Mouse (Mus musculus) embryonic facial prominence, embryonic 14.5 days (tissue): ENCODE results near the gene Aurka. TPM values are rescaled to one million over a fixed set of nuclear protein-coding genes. Genes with fewer than 3 reads are reported as not detected.

ENCODE experiments used
- ATAC-seq: fragments of 200-750 bp; cut with Nextera tagmentation; 2 replicates; pipeline ENCODE4 v1.8.0; 2017; ENCODE audit warnings: low read depth, moderate number of reproducible peaks, moderate TSS enrichment
- DNase-seq: peaks from one replicate; pipeline ENCODE4 v3.0.0-alpha.2; 2015; ENCODE audit warnings: low spot score
- H3K27ac ChIP-seq: fragments of 300-500 bp; sonication (generic); replicated peaks from 2 replicates; pipeline ENCODE4 v1.5.1; 2014; ENCODE audit warnings: low read depth, mild to moderate bottlenecking, low read length, moderate library complexity
- H3K27me3 ChIP-seq: fragments of 300-500 bp; sonication (generic); replicated peaks from 2 replicates; pipeline ENCODE4 v1.6.1; 2014; ENCODE audit warnings: low read length; ENCODE audit not compliant: control insufficient read depth, insufficient read depth
- H3K36me3 ChIP-seq: fragments of 300-500 bp; sonication (generic); 2 replicates; pipeline ENCODE4 v1.6.1; 2014; ENCODE audit warnings: low read length, mixed read lengths; ENCODE audit not compliant: control insufficient read depth, insufficient read depth
- H3K4me1 ChIP-seq: fragments of 300-500 bp; sonication (generic); 2 replicates; pipeline ENCODE4 v1.6.1; 2014; ENCODE audit warnings: antibody characterized with exemption, low read length; ENCODE audit not compliant: control insufficient read depth, insufficient read depth
- H3K4me2 ChIP-seq: fragments of 300-500 bp; sonication (generic); 2 replicates; pipeline ENCODE4 v1.6.1; 2014; ENCODE audit warnings: low read depth, mild to moderate bottlenecking, low read length, moderate library complexity, mixed read lengths
- H3K4me3 ChIP-seq: fragments of 300-500 bp; sonication (generic); 2 replicates; pipeline ENCODE4 v1.5.1; 2014; ENCODE audit warnings: low read depth, mild to moderate bottlenecking, low read length
- H3K9ac ChIP-seq: fragments of 300-500 bp; sonication (generic); 2 replicates; pipeline ENCODE4 v1.6.1; 2014; ENCODE audit warnings: low read depth, mild to moderate bottlenecking, low read length, moderate library complexity, mixed read lengths
- H3K9me3 ChIP-seq: fragments of 300-500 bp; sonication (generic); 2 replicates; pipeline ENCODE4 v1.6.1; 2016; ENCODE audit warnings: low read length; ENCODE audit not compliant: control insufficient read depth
- WGBS: fragments of 180-500 bp; shearing (Covaris S2); extraction: QIAGEN DNeasy Blood & Tissue Kit; methylation state at CpG from one replicate; pipeline ENCODE4 v1.1.7; 2014; 5-methylcytosine and 5-hydroxymethylcytosine counted together
- polyA plus RNA-seq: library from polyadenylated mRNA; unstranded; fragments of >200 nt; fragmentation: Nextera tagmentation; extraction: Ambion mirVana; gene quantifications from 2 replicates; pipeline ENCODE4 v1.2.1, GENCODE M21; 2014

Aurka gene
- polyA plus RNA-seq, 1 experiment from 2014 or later: 79.2 TPM

- WGBS: 93% methylated on average over 4 of the region's 4 CpGs
- H3K27ac ChIP-seq: no peak overlapping the region
- peaks cover 6% of the 10 kb centered on the region for H3K4me1 ChIP-seq
- peaks cover 87% of the 10 kb centered on the region for H3K36me3 ChIP-seq
- ATAC-seq (0 out of 2 replicates have a peak, but pooled peaks have one; percentile 9), DNase-seq (no peak)
- no peaks in the 10 kb centered on the region for H3K27me3 ChIP-seq
- no peak overlapping the region for H3K4me3 ChIP-seq
- no peak overlapping the region for H3K4me2 ChIP-seq
- H3K9ac ChIP-seq: no peak overlapping the region
- H3K9me3 ChIP-seq: no peaks in the 10 kb centered on the region
These were observed 6.2 kb upstream of the Aurka start for GRCm38 (mm10) chr2:172376551-172376950.

GRCm38 (mm10) chr2:172371258-172371657 is 923 bp upstream of the Aurka start:
- Histone ChIP-seq H3K36me3 (peaks cover 42% of the 10 kb centered on the region), H3K27ac (peak overlapping the region; percentile 80), H3K9ac (peak overlapping the region; percentile 92), H3K4me3 (peak overlapping the region; percentile 95), H3K4me1 (peaks cover 18% of the 10 kb centered on the region), H3K27me3 (no peaks in the 10 kb centered on the region), H3K4me2 (peak overlapping the region; percentile 59), H3K9me3 (no peaks in the 10 kb centered on the region)
- under 1% methylated on average over 6 of the region's 11 CpGs for WGBS
- ATAC-seq (no peak), DNase-seq (no peak)

GRCm38 (mm10) chr2:172363176-172363575 is 7.2 kb downstream of the Aurka start:
- H3K4me1 ChIP-seq: no peaks in the 10 kb centered on the region

GRCm38 (mm10) chr2:172355833-172356232 is 14.5 kb downstream of the Aurka start:
- H3K4me2 ChIP-seq: no peak overlapping the region
- no peak overlapping the region for H3K9ac ChIP-seq
- ATAC-seq (no peak), DNase-seq (no peak)
- no peak overlapping the region for H3K4me3 ChIP-seq
- H3K36me3 ChIP-seq: peaks cover 70% of the 10 kb centered on the region
- whole genome bisulfite sequencing: 81% methylated on average over 5 of the region's 5 CpGs
- no peaks in the 10 kb centered on the region for H3K4me1 ChIP-seq
- H3K27ac ChIP-seq: no peak overlapping the region
- H3K9me3 ChIP-seq: no peaks in the 10 kb centered on the region
- H3K27me3 ChIP-seq: no peaks in the 10 kb centered on the region

More at GRCm38 (mm10) chr2:172363176-172363575, 7.2 kb downstream of the Aurka start:
- DNase-seq: no peak
- H3K9me3 ChIP-seq: no peaks in the 10 kb centered on the region
- no peak overlapping the region for H3K9ac ChIP-seq
- no peak overlapping the region for H3K27ac ChIP-seq
- no peak overlapping the region for H3K4me3 ChIP-seq
- H3K36me3 ChIP-seq: peaks cover 82% of the 10 kb centered on the region
- ATAC-seq: no peak
- H3K27me3 ChIP-seq: no peaks in the 10 kb centered on the region
- H3K4me2 ChIP-seq: no peak overlapping the region
- 87% methylated on average over 7 of the region's 7 CpGs for WGBS

GRCm38 (mm10) chr2:172354761-172355160 is 15.6 kb downstream of the Aurka start:
- no peak for DNase-seq
- 61% methylated on average over 9 of the region's 9 CpGs for WGBS
- ATAC-seq: no peak
- no peak overlapping the region for H3K27ac ChIP-seq
- peaks cover 60% of the 10 kb centered on the region for H3K36me3 ChIP-seq
- H3K9ac ChIP-seq: no peak overlapping the region
- H3K27me3 ChIP-seq: no peaks in the 10 kb centered on the region
- no peaks in the 10 kb centered on the region for H3K9me3 ChIP-seq
- H3K4me2 ChIP-seq: no peak overlapping the region
- H3K4me3 ChIP-seq: no peak overlapping the region
- no peaks in the 10 kb centered on the region for H3K4me1 ChIP-seq

GRCm38 (mm10) chr2:172353218-172353617 is 17.1 kb downstream of the Aurka start:
- WGBS: 78% methylated on average over 9 of the region's 9 CpGs
- Histone ChIP-seq H3K9me3 (no peaks in the 10 kb centered on the region), H3K4me2 (no peak overlapping the region), H3K27me3 (no peaks in the 10 kb centered on the region), H3K27ac (no peak overlapping the region), H3K4me3 (no peak overlapping the region), H3K4me1 (no peaks in the 10 kb centered on the region), H3K36me3 (peaks cover 44% of the 10 kb centered on the region), H3K9ac (no peak overlapping the region)
- DNase-seq: no peak
- no peak for ATAC-seq

GRCm38 (mm10) chr2:172350773-172351172 is 19.6 kb downstream of the Aurka start:
- Histone ChIP-seq H3K36me3 (peaks cover 21% of the 10 kb centered on the region), H3K4me2 (no peak overlapping the region), H3K9ac (no peak overlapping the region), H3K9me3 (no peaks in the 10 kb centered on the region), H3K4me3 (no peak overlapping the region), H3K27ac (no peak overlapping the region), H3K4me1 (no peaks in the 10 kb centered on the region), H3K27me3 (no peaks in the 10 kb centered on the region)
- ATAC-seq (no peak), DNase-seq (no peak)
- 74% methylated on average over 8 of the region's 8 CpGs for WGBS

- Histone ChIP-seq H3K4me3 (no peak overlapping the region), H3K4me2 (no peak overlapping the region)
- 80% methylated on average over 14 of the region's 14 CpGs for whole genome bisulfite sequencing
These were observed 20.6 kb downstream of the Aurka start for GRCm38 (mm10) chr2:172349776-172350175.

GRCm38 (mm10) chr2:172348297-172348950 is 21.9 kb downstream of the Aurka start:
- Histone ChIP-seq H3K4me1 (no peaks in the 10 kb centered on the region), H3K27ac (no peak overlapping the region), H3K36me3 (0 out of 2 replicates have a peak, but pooled peaks cover 5% of the 10 kb centered on the region), H3K27me3 (no peaks in the 10 kb centered on the region), H3K9me3 (peaks cover 5% of the 10 kb centered on the region; the same call in 1 of the 2 replicates), H3K9ac (no peak overlapping the region), H3K4me3 (no peak overlapping the region), H3K4me2 (no peak overlapping the region)
- ATAC-seq (no peak), DNase-seq (peak; percentile 35)
- 59% methylated on average over 3 of the region's 3 CpGs for WGBS

More at GRCm38 (mm10) chr2:172349776-172350175, 20.6 kb downstream of the Aurka start:
- Histone ChIP-seq H3K9ac (no peak overlapping the region), H3K27me3 (no peaks in the 10 kb centered on the region), H3K9me3 (no peaks in the 10 kb centered on the region), H3K4me1 (no peaks in the 10 kb centered on the region), H3K36me3 (peaks cover 11% of the 10 kb centered on the region; the same call in 1 of the 2 replicates), H3K27ac (no peak overlapping the region)
- no peak for ATAC-seq
- DNase-seq: no peak
